Mouse (Mus musculus) megakaryocyte, embryonic 14.5 days (primary cell): ENCODE data around the gene Vav2.

Experiments used
- FLI1 ChIP-seq: IDR thresholded peaks from 2 replicates; pipeline ENCODE4 v1.6.1; 2012; ENCODE audit warnings: low read length, inconsistent platforms, mixed read lengths
- GATA1 ChIP-seq: IDR thresholded peaks from 3 replicates; pipeline ENCODE4 v1.6.1; 2012; ENCODE audit warnings: mixed read lengths, low read length, inconsistent platforms, borderline replicate concordance

GRCm38 (mm10) chr2:27428071-27428470 is 1.2 kb upstream of the Vav2 start:
- TF ChIP-seq FLI1 = no peak
- no peak for TF ChIP-seq GATA1
